Mouse (Mus musculus) right cerebral cortex, postnatal 25 days (tissue): ENCODE measurements at regions not wholly inside any gene's neighbourhood (a gene's known extent, or its start where the extent isn't known, plus 50 kb on each side); places are given as distances from the start of the nearest gene placed in this dataset.
A peak's percentile ranks its signal among the peaks of the same experiment; 100 is the strongest.

Source experiments
- DNase-seq: peaks from one replicate; pipeline ENCODE4 v3.0.0; 2022

DNA sequence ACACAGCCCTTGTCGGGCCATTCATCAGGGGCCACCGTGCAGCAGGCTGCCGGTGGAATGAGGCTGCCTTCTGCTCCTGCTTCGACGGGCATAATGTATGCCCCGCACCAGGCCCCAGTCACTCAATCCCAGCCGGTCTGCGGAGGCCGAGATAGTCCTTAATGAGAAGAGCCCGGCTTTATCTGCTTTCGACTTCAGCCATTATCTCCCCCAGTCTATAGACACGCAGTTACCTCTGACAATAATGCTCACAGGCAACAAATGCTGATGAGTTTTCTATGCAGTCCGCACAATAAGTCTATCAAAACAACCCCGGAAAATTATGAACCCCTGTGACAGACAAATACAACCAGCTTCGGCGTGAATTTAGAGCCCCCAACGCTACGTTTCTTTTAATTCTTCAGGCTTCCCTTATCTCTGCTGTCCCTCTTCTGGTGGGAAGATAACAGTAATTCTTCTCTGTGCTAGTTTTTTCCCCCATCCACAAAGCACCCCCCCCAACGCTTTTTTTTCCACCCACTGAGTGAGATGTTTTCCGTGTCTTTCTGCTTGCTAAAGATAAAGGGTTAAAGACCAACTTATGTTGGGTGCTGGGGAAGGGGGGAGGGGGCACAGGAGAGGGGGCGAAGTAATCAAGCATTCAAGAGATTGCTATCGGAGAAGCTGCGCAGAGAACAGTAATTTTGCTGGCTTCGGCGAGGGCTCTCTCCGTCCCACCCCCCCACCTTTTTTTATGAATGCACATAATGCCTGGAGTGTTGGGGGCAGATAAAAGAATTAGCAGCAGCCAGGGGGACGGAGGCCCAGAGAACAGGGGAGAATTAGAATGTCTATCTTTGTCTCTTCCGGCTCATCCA is 117.8 kb downstream of the Mrm1 start:
- DNase-seq = no peak

DNA sequence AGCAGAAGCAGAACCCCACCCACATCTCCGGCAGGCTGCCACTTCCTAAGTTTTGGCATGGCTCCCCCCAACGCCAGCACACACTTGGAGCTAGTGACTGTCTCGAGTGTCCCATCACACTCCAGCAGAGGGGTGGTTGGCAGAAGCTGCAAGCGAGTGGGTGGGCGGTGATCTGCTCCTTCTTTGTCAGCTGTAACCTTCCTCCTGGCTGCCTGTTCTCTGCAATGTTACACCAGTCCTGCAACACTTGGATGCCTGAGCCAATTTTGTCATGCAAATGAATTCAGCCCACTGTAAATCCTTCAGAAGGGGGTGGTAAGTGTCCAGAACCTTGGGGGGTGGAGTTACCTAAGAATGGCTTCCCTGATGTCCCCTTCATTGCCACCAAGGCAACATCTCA is 121.8 kb downstream of the Mrm1 start:
- DNase-seq = peak; percentile 82

DNA sequence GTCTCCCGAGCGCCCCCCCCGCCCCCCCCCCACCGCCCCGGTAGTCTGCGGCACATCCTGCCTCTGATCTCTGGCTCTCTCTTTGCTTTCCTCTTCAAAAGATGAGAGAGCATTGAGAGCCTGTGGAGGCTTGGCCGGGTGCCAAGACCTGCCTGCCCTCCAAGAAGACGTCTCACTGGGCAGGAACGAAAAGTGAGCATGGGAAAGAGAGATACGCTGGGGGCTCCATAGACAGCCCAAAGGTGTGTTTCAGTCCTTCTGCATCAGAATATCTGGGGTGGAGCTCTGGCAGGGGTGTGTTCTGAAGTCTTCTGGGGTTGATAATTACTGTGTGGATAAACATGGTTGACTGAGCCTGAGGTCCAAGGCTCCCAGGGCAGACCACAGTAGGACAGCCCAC is 126.7 kb downstream of the Mrm1 start:
- no peak for DNase-seq

DNA sequence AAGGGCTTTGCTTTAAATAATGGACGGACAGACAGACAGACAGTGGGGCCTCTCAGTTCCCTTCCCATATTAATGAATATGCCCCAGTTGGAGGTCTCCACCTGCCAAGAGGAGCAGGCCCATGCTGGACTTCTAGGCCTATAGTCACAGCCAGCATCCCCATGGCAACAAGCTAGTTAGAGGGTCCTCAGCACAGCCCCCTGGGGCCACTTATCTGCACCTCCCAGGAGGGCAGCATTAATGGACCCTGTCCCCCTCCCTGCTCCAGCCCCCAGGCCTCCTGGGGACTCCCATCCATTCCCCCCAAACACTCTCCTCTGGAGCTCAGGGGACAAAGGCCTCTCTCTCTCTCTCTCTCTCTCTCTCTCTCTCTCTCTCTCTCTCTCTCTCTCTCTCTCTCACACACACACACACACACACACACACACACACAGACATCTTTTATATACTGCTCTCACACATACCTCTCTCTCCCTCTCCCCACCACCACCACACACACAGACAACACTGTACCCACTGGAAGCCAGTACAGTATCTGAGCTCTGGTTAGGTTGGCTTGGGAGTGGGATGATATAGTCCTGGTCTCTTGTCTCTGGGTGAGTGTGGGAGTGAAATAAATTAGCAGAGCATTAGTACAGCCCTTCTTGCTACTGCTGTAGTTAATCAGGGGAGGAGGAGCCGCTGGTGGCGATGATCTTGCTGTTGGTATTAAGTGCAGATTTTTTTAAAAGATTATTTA is 127.7 kb downstream of the Mrm1 start:
- no peak for DNase-seq

DNA sequence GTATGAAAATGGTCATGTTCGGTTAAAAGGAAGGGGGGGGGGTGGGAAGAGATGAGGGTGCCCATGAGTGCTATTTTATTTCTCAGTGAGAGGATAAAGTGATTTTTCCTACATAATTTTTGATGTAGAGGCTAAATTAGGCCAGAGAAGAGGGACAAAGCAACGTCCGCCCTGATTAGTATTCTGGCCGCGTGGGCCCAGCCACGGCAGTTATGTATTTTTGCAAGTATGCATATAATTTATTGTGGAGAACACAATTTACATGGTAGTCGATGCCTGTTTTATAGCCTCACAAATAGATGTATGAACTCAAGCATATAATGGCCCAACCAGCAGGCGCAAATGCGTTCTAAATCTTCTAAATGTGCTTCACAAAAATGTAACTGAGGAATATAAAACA is 132.8 kb downstream of the Mrm1 start:
- DNase-seq = no peak

DNA sequence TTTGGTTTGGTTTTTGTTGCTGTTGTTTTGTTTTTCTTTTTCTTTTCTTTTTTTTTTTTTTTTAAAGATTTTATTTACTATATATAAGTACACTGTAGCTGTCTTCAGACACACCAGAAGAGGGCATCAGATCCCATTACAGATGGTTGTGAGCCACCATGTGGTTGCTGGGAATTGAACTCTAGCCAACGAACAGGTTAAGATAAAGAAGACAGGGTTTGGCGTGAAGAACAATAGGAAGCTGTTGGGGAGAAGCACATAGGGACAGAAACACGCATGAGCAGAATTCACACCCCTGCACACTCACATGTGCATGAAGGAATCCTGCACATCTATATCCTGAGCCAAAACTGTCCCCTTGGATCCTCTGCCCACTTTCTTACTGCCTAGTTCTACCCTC is 135.0 kb downstream of the Mrm1 start:
- DNase-seq = no peak

DNA sequence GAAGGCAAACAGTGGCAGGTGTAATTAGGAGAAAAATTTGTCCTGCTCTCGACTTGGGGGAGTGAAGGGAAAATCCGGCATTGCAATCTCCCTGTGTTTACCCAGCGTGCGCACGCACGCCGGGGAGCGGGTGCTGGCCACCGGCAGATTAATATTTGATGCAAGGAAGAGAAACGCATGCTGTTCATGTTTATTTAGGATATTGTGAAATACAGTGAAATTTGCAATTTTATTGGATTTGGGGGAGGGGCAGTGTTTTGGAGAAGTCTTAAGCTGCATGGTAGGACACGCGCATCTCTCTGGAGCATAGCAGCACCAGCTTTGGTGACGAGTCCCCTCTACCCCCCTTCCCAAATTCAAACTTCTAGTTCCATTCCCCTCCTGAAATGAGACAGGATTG is 136.4 kb downstream of the Mrm1 start:
- DNase-seq = no peak

DNA sequence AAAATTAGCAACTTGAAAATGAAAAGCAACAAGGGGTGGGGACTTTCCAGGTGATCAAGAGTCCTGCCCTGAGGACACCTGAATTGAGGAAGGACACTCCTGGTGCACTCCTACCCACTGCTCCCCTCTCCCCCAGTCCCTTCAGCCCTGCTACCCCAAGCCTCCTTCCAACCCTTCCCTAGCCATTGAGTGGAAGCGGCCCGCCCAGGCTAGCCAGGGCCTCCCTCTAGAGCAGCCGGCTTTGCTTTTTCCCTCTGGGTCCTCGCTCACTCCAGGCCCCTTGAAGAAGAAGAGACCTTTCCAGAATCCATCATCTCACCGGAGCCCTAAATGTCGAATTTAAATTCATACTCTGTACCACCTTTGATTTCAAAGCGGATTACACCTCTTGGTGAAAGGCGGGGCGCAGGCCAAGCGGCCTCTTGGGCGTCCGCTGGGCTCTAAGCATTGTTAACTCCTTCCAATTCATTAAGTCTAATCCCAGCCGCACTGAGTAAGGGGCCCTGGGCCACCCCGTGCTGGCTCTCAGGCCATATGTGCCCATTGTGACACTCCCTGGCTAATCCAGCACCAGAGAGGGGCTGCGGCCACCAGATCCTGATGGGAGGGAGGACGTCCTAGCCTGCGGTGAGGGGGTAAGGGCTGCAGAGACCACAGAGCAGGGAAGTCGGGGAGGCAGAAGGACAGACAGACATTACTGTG is 142.8 kb downstream of the Mrm1 start:
- no peak for DNase-seq

DNA sequence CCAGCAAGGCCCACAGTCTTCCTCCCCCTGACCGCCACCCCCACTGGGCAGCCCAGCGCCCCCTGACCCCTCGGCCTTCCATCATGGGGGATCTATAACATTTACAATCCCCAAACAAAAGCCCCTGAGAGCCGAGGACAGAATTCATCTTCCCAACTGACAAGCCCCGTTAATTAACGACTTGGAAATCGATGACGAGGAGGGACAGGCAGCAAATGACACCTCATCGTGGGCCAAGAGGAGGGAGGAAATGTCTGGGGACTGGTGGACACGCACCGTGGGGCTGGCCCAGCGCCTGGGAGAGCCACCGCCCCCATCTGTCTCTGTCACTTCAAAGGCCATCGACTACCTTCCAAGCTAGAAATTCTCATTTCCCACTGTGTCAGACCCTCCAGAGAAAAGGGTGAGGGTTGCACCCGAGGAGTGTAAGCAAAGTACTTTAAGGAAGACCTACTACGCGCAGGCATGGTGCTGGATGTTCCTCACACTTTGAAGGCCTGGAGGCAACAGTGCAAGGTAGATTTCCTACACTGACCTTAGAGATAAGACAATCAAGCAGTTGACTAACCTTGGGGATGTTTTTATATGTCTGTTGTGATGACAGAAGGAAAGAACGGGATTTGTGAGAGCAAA is 146.4 kb downstream of the Mrm1 start:
- no peak for DNase-seq

DNA sequence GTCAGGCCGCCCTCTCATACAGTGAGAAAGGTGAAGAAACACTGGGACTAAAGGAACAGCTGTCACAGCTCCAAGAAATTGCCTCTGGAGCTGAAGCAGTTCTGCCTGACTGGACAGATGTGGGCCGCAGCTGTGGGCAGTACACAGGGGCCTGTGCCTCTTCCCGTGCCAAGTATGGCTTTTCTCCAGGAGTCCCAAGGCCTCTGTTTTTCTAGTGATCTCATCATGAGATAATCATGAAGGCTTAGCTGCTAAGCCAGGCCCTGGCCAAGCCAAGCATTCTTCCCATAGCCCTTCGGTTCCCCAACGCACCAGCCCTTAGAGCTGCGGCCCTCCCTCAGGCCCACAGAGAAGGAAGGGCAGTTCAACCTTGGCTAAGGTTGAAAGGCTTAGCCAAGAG is 146.2 kb upstream of the Lhx1 start:
- no peak for DNase-seq

DNA sequence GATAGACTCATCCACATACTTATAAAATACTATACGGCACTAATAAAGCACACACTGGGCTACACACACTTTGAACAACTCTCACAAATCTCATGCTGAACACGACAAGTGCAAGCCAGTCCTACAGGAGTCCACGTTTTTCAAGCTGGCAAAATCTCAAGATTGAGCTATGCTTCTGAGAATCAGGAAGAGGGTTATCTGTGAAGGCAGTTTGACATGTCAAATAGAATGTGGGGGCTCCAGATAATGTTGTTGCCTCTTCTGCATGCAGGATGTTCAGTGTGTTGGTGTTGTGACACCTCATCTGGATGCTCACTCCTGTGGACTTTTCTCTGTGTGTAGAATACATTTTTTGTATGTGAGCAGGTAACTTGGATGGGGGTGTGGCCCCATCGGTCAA is 142.4 kb upstream of the Lhx1 start:
- no peak for DNase-seq

DNA sequence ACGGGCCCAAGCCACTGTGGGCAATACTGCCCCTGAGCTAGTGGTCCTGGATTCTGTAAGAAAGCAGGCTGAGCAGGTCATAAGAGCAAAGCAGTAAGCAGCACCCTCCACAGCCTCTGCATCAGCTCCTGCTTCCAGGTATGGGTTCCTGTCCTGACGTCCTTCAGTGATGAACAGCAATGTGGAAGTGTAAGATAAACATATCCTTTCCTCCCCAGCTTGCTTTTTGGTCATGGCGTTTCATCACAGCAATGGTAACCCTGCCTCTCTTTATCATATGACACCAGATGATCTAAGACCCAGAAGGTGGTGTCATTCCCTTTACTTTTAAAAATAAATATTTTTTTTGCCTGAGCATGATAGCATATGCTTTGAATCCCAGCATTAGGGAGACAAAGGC is 138.9 kb upstream of the Lhx1 start:
- no peak for DNase-seq

DNA sequence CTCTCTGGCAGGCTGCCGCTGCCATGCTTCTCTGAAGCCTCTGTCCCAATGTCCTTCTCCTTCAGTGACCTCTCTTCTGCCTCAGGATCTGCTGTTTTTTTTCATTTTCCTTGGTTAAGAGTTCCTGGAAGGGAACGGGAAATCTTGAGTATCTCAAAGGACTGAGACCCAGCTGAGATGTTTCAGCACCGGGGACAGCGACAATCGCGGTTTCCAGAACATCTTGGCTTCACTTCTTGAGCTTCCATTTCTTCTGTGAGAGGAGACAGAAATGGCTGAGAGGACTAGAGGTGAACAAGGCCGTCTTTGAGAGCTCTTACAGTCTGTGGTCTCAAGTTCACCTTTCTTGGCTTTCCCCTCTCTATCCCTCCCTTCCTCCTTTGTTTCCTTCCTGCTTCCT is 136.6 kb upstream of the Lhx1 start:
- DNase-seq = no peak

DNA sequence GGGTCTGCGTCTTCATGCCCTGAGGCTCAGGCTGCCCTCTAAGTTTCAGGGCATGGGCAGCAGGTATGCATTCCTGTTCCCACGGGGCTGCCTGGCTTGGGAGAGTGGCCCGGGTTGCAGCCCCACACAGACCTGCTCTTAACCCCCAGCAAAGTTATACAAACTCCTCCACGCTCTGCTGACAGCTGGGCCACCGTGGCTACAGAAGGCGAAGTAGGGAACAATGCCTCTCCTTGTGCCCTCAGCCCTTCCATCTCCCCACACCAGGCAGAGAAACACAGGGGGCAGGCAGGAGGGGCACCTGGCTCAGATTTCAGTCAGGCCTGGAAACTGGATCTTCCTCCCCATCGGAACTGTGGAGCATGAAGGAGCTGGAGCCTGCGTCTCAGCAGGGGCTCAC is 135.5 kb upstream of the Lhx1 start:
- DNase-seq = no peak

DNA sequence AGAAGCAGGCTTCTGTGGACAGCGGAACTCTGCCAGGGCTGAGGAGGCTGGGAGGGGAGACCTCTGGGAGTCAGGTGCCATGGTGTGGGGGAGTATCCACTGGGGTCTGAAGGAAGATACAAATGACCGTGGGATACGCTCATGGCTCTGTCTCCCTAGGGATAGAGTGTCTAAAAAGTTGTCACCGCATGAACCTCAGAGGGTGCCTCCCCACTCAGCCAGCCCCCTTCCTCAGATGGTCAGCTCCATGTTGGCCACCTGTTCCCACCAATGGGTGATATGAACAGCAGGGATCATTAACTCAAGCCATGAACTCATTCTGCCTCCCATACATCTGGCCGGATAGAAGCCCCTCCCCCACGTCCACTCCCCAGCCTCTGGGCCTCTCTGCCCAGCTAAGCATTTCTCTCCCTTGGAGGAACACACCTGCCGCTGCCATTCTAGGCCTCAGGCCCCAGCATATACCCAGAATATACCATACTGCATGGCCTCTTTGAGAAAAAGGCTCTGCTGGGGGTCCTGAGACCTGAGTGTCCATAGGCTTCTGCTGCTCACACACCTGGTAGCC is 134.1 kb upstream of the Lhx1 start:
- no peak for DNase-seq

DNA sequence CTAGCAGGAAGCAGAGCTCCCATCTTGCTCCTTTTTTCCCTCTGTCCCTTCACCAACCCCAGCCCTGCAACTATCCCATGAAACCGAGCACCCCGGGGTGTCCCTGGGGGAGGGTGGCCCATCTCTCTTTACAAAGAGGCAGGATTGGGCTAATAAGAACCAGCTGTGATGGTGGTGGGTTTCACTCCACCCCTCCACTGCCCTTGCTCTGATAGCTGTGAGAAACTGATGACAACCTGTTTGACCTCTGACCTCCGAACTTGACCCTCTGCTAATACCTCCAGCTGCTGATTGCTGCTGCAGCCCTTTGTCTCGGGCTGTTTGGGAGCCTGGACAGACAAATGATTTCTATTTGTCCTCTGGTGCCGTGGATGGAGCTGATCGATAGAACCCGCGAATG is 128.1 kb upstream of the Lhx1 start:
- no peak for DNase-seq

DNA sequence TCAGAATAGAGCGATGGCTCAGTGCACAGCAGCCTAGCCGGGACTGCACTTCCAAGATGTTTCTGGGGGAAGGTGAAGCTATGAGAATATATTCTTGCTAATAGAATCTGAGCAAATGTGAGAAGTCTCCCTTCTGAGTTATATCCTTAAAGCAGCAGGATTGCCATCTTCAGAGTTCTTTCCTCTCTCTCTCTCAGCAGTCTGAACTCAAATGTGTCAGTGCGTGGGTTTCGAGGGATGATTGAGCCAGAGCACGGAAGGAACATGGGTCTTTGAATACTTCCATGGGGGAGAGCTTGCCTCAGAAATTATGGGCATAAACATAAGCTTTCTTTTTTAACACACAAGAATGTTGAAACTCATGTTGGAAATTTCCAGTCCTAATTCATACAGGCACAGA is 123.6 kb upstream of the Lhx1 start:
- DNase-seq = no peak

DNA sequence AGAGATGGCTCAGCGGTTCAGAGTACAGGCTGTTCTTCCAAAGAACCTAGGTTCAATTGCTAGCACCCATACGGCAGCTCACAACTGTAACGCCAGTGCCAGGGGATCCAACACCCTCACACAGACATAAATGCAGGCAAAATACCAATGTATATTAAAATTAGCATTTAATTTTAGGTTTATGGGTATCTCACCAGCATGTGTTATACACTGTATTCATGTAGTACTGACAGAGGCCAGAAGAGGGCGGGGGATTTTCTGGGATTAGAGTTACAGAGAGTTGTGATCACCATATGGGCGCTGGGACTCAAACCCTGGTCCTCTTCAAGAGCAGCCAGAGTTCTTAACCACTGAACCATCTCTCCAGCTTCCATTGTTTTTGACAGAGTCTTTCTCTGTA is 121.8 kb upstream of the Lhx1 start:
- DNase-seq = no peak

DNA sequence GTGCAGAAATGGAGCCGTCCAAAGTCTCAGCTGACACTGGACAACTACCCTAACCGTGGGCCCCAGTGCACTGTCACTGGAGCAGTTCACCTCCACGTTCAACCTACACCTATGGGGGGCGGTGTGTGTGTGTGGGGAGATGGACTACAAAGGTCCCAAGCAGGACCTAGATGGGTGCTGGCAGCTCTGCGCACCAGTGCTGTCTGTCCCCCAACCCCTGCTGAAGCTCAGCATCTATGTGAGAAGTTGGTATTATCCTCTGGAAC is 117.7 kb upstream of the Lhx1 start:
- DNase-seq = no peak

DNA sequence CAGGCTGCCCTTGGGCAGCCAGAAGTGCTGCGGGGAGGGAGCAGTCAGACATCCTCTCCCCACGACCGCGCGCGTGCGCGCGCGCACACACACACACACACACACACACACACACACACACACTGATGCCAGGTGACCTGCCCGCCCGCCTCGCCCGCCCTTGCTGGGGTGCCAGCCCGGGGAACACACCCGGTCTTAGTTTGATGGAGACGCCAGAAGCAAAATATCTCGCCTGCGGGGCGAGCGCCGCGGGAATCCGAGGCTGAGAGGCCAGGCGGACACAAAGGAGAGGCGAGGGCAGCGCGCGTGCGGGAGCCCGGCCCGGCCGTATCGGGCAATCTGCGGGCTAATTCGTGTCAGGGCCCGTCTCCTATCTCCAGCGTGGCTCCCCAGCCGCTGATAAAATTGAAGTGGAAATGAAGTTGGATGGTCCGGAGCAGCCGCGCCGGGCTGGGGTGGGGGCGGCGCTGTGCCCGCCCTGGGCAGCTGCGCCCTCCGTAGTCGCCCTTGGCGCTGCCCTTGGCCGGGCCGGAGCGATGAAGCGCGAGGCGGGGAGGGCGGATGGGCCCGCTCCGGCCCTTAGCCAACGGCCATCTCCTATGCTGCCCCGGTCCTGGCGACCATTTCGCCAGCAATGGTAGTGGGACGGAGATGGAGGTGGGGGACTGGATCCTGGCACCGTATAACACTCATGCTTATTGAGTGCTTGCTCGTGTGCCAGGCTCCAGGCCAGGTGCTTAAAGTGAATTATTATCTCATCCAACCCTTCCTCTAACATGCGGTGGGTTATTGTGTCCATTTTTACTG is 117.2 kb upstream of the Lhx1 start:
- DNase-seq = peak; percentile 24

DNA sequence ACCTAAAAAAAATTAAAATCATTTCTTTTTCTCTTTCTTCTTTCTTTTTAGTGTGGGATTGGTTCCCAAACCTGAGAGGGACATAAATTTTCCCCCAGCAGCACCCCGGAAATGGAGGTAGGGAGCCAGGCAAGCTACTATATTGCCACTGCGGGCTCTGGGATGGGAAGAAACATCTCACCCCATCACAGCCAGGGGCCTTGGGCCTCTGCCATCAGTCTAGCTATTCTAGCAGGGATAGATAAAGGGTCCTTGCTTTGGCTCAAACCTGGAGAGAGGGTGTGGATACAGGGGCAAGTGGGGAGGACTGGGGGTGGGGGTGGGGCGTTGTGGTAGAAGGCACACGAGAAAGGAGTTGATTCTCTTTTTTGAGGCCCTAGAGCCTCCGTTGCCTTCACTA is 116.3 kb upstream of the Lhx1 start:
- DNase-seq = no peak

DNA sequence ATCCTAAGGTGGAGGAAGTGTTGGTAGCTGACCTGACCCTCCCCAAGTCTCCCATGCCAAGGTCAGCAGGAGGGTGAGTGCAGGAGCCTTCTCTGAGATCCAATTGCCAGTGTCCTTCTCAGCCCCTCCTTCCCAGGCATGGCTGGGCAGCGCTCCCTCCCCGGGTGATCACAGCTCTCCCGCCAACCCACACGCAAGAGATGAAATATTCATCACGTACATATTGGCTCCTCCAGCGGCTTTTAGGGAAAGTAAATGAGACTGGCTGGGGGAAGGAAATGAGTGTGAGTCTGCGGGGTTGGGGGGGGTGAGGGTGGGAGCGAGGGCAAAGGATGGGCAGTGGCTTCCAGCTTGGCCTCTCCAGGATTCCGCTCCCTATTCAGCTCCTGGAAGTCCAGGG is 113.0 kb upstream of the Lhx1 start:
- DNase-seq = no peak

DNA sequence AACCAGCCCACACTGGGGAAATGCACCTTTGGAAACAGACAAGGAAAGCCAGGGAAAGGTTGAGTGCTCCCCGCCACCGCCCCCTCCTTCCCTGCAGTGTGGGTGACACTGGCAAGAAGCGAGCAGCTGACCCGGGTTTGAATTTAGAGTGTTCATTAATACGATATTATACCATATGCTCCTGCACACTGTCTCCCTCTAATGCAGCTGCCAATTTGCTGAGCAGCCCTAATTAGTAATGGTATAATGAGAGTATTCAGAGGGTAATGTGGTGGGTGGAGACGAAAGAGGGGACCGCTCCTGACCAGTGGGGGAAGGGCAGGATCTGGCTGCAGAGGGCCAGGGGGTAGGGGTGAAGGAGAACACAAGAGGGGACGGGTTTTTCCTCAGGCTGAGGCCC is 111.9 kb upstream of the Lhx1 start:
- no peak for DNase-seq
